Mouse (Mus musculus): ENCODE data around the gene Bcl3.

Bcl3 gene

GRCm38 (mm10) chr7:19769001-19769400, 53.6 kb downstream of the Bcl3 start:
- no peak for DNase-seq (ENCODE audit: low spot score)

- no peak for DNase-seq (ENCODE audit: low spot score)
Observed at GRCm38 (mm10) chr7:19768251-19768650, 54.3 kb downstream of the Bcl3 start.

GRCm38 (mm10) chr7:19764581-19764980, 58.0 kb downstream of the Bcl3 start:
- DNase-seq (ENCODE audit: low spot score), result no peak

GRCm38 (mm10) chr7:19763829-19764477, 58.6 kb downstream of the Bcl3 start:
- DNase-seq (ENCODE audit: low spot score), result no peak

- no peak for DNase-seq (ENCODE audit: low spot score)
Observed at GRCm38 (mm10) chr7:19762283-19762682, 60.3 kb downstream of the Bcl3 start.

GRCm38 (mm10) chr7:19760021-19760420, 62.5 kb downstream of the Bcl3 start:
- no peak for DNase-seq (ENCODE audit: low spot score)

GRCm38 (mm10) chr7:19758623-19759022, 63.9 kb downstream of the Bcl3 start:
- DNase-seq (ENCODE audit: low spot score), result no peak

Measured in ovary, postnatal 10 days (tissue).